Mouse (Mus musculus) kidney, embryonic 14.5 days (tissue): ENCODE data around the gene Gm49353. TPM values are rescaled to one million over a fixed set of nuclear protein-coding genes. Genes with fewer than 3 reads are reported as not detected.

Experiments
- ATAC-seq: fragments of 200-750 bp; cut with Nextera tagmentation; 2 replicates; pipeline ENCODE4 v1.8.0; 2017; ENCODE audit warnings: moderate number of reproducible peaks, mild to moderate bottlenecking, moderate TSS enrichment, moderate library complexity; ENCODE audit not compliant: low FRiP score, low TSS enrichment
- H3K27ac ChIP-seq: fragments of 300-500 bp; sonication (generic); 2 replicates; pipeline ENCODE4 v1.5.1; 2014; ENCODE audit warnings: low read depth, mild to moderate bottlenecking, low read length, moderate library complexity, mixed read lengths
- H3K27me3 ChIP-seq: fragments of 300-500 bp; sonication (generic); 2 replicates; pipeline ENCODE4 v1.6.1; 2014; ENCODE audit warnings: mild to moderate bottlenecking, low read length; ENCODE audit not compliant: control insufficient read depth, insufficient read depth
- H3K36me3 ChIP-seq: fragments of 300-500 bp; sonication (generic); 2 replicates; pipeline ENCODE4 v1.6.1; 2014; ENCODE audit warnings: low read length, mixed read lengths; ENCODE audit not compliant: control insufficient read depth, insufficient read depth
- H3K4me1 ChIP-seq: fragments of 300-500 bp; sonication (generic); 2 replicates; pipeline ENCODE4 v1.6.1; 2014; ENCODE audit warnings: low read length, mixed read lengths; ENCODE audit not compliant: control insufficient read depth, insufficient read depth
- H3K4me2 ChIP-seq: fragments of 300-500 bp; sonication (generic); replicated peaks from 2 replicates; pipeline ENCODE4 v1.6.1; 2014; ENCODE audit warnings: low read depth, mild to moderate bottlenecking, low read length
- H3K4me3 ChIP-seq: fragments of 300-500 bp; sonication (generic); 2 replicates; pipeline ENCODE4 v1.5.1; 2014; ENCODE audit warnings: mild to moderate bottlenecking, low read length
- H3K9ac ChIP-seq: fragments of 300-500 bp; sonication (generic); 2 replicates; pipeline ENCODE4 v1.6.1; 2014; ENCODE audit warnings: low read depth, mild to moderate bottlenecking, low read length, moderate library complexity
- H3K9me3 ChIP-seq: fragments of 300-500 bp; sonication (generic); 2 replicates; pipeline ENCODE4 v1.6.1; 2016; ENCODE audit warnings: low read length; ENCODE audit not compliant: control insufficient read depth
- WGBS: fragments of 180-500 bp; shearing (Covaris S2); extraction: QIAGEN DNeasy Blood & Tissue Kit; methylation state at CpG from one replicate; pipeline ENCODE4 v1.1.7; 2014; 5-methylcytosine and 5-hydroxymethylcytosine counted together
- polyA plus RNA-seq: library from polyadenylated mRNA; unstranded; fragments of >200 nt; fragmentation: Nextera tagmentation; extraction: Ambion mirVana; gene quantifications from 2 replicates; pipeline ENCODE4 v1.2.1, GENCODE M21; 2014

The Gm49353 gene
- polyA plus RNA-seq, 1 experiment from 2014 or later = not detected

DNA sequence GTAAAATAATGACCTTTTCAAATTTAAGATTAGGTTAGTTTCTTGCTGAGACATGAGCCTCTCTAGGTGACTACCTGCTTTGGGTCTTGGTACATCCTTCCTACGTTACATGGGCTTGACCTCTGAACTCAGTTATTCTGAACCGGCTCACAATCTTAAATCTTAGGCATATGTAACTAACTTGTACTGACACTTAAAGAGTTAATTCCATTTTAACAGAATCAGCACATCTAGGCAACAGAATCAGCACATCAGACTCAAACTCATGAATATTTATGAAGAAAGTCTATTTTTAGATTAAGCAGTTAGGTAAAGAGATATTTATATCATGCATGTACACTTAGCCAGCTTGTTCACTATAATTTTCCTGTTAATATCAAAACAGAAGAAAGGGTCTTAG lies 18.7 kb downstream of the Gm49353 start:
- WGBS = 71% methylated on average over 2 of the region's 2 CpGs
- ATAC-seq = no peak

DNA sequence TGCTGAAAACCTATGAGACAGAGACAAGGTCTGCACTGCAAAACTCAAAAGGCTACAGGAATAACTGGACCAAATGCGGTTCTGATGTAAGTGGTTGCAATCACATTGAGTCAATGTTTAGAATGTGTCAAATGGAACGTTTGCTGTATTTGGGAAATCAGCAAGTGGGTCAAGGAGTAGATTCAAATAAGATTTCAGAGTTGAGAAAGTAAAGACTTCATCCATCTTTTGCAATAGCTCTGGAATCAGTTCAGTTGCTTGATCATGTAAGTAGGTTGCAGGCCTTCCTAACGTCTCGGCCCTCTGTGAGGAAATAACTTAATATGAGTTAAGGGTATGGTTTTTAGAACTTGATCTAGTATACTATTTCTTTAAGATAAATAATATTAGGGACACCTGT lies 26.6 kb downstream of the Gm49353 start:
- Histone ChIP-seq H3K27me3 (no peaks in the 10 kb centered on the region), H3K4me3 (no peak overlapping the region), H3K27ac (no peak overlapping the region), H3K36me3 (no peaks in the 10 kb centered on the region), H3K4me1 (no peaks in the 10 kb centered on the region), H3K9ac (no peak overlapping the region), H3K9me3 (no peaks in the 10 kb centered on the region), H3K4me2 (no peak overlapping the region)
- 92% methylated on average over 4 of the region's 4 CpGs for WGBS
- no peak for ATAC-seq

More for the DNA sequence above, 18.7 kb downstream of the Gm49353 start:
- no peak overlapping the region for H3K9ac ChIP-seq
- no peak overlapping the region for H3K4me2 ChIP-seq
- H3K9me3 ChIP-seq = no peaks in the 10 kb centered on the region
- no peak overlapping the region for H3K27ac ChIP-seq
- no peak overlapping the region for H3K4me3 ChIP-seq
- no peaks in the 10 kb centered on the region for H3K4me1 ChIP-seq
- no peaks in the 10 kb centered on the region for H3K27me3 ChIP-seq
- H3K36me3 ChIP-seq = no peaks in the 10 kb centered on the region

DNA sequence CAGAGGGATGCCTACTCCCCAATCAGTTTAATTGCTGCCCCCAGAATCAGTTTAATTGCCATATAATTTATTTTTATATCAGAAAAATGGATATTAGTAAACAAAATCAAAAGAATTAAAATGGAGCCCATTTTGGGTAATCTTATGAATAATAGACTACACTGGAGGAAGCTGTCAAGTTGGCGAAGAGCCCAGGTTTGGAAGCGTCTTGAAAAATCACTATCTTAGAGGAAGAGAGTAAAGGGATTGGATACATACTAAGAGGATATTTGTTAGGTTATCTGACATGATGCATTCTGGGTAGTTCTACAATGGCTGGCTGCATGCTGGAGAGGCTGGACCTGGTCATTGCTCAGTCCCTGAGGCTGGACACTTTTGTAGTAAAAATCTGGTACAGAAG lies 32.5 kb downstream of the Gm49353 start:
- H3K36me3 ChIP-seq = no peaks in the 10 kb centered on the region
- no peak for ATAC-seq
- 83% methylated on average over 2 of the region's 2 CpGs for WGBS

More for the DNA sequence above, 32.5 kb downstream of the Gm49353 start:
- no peaks in the 10 kb centered on the region for H3K4me1 ChIP-seq
- no peaks in the 10 kb centered on the region for H3K9me3 ChIP-seq
- H3K27ac ChIP-seq = no peak overlapping the region
- H3K27me3 ChIP-seq = no peaks in the 10 kb centered on the region
- no peak overlapping the region for H3K9ac ChIP-seq
- H3K4me2 ChIP-seq = no peak overlapping the region
- no peak overlapping the region for H3K4me3 ChIP-seq

Other genes starting within 250 kb of the Gm49353 start
- not detected in 2 replicates for gene 2310057J18Rik, start 212.7 kb upstream of the Gm49353 start, polyA plus RNA-seq
- 0.44 and 0.66 TPM in 2 replicates for gene Soga3, start 55.1 kb upstream of the Gm49353 start, polyA plus RNA-seq
- 0.06 and 0.07 TPM in 2 replicates for gene 9330159F19Rik, start 12.7 kb downstream of the Gm49353 start, polyA plus RNA-seq
- gene Echdc1, start 114.2 kb downstream of the Gm49353 start, polyA plus RNA-seq = 24.2 and 34.2 TPM in 2 replicates
- 36.4 and 43.4 TPM in 2 replicates for gene Rnf146, start 163.5 kb downstream of the Gm49353 start, polyA plus RNA-seq